24 mouse cellular contexts compared by ENCODE assay signal in the genomic region with DNA sequence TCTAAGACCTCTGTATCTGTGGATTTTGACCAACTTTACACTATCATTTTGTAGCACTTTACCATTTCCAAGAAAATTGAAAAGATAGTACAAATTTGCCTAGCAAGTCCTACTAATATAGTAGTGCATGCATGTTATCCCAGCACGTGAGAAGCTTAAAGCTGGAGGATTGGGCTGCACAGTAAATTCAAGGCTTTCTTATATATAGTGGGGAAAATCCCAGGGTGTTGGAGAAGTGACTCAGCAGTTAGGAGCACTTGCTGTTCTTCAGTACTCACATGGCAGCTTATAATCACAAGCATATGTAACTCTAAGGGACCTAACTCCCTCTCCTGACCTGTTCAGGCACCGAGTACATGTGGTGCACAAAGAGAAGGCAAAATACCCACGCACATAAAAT. TPM values are rescaled to one million over a fixed set of nuclear protein-coding genes. Genes with fewer than 3 reads are reported as not detected.
DNase-seq lines count a peak whose midpoint lies in the region; ATAC-seq and TF ChIP-seq lines count a peak whose summit lies in the region.
"Had no signal": no experiment of that assay in that cellular context is flagged by ENCODE, and none has a peak within 500 bp of the region (broad histone marks: within the 10 kb centered on the region; RNA-seq: fewer than 3 reads in every experiment).

No protein-coding gene starts in this region.

- H3K9ac ChIP-seq in CH12.LX (ENCODE audit: insufficient read depth, low read depth): no peak overlapping the region
- no peak overlapping the region for H3K9ac ChIP-seq in kidney, embryonic 15.5 days
- H3K9ac ChIP-seq: embryonic facial prominence, embryonic 13.5 days; embryonic facial prominence, embryonic 15.5 days; forebrain, embryonic 13.5 days; forebrain, embryonic 15.5 days had no signal

- no peak overlapping the region for H3K4me3 ChIP-seq in CH12.LX (replicated peaks in 1 of 3; ENCODE audit: low read depth in 2 of 3, low read length in 2 of 3, poor library complexity in 1 of 3)
- H3K4me3 ChIP-seq in kidney, embryonic 15.5 days (replicated peaks): no peak overlapping the region
- H3K4me3 ChIP-seq: embryonic facial prominence, embryonic 13.5 days; embryonic facial prominence, embryonic 15.5 days; forebrain, embryonic 13.5 days; forebrain, embryonic 15.5 days had no signal

- TF ChIP-seq POLR2A in CH12.LX (IDR thresholded peaks at IDR 0.05; ENCODE audit: low read depth, low read length): no peak

- no peak overlapping the region for H3K27ac ChIP-seq in CH12.LX (ENCODE audit: insufficient read depth, low read depth)
- H3K27ac ChIP-seq in kidney, embryonic 15.5 days: no peak overlapping the region
- H3K27ac ChIP-seq: embryonic facial prominence, embryonic 13.5 days; embryonic facial prominence, embryonic 15.5 days; forebrain, embryonic 13.5 days; forebrain, embryonic 15.5 days had no signal

- H3K9me3 ChIP-seq in CH12.LX (replicated peaks; ENCODE audit: low read length): no peaks in the 10 kb centered on the region
- H3K9me3 ChIP-seq in kidney, embryonic 15.5 days (replicated peaks): no peaks in the 10 kb centered on the region
- H3K9me3 ChIP-seq: embryonic facial prominence, embryonic 15.5 days; forebrain, embryonic 13.5 days; forebrain, embryonic 15.5 days had no signal

- no peak for ATAC-seq in kidney, embryonic 15.5 days (replicated peaks; ENCODE audit: low FRiP score)
- ATAC-seq: CD4-positive, CD25-positive, alpha-beta regulatory T cell, adult 4 months; forebrain, embryonic 13.5 days; forebrain, embryonic 15.5 days had no signal

- in situ Hi-C loops in CH12.LX (cut with MboI; ENCODE audit: low pct_ligation_motif_present, low pct_unique_long_range_greater_than_20kb, low sequenced_read_pairs): no loop called here

- H3K4me2 ChIP-seq in CH12.LX (ENCODE audit: insufficient read depth, low read depth, poor library complexity, severe bottlenecking): no peak overlapping the region
- H3K4me2 ChIP-seq in kidney, embryonic 15.5 days: no peak overlapping the region
- H3K4me2 ChIP-seq: embryonic facial prominence, embryonic 13.5 days; embryonic facial prominence, embryonic 15.5 days; forebrain, embryonic 13.5 days; forebrain, embryonic 15.5 days had no signal

- no peaks in the 10 kb centered on the region for H3K27me3 ChIP-seq in CH12.LX (replicated peaks)
- 0 out of 2 replicates have a peak, but pooled peaks cover 11% of the 10 kb centered on the region for H3K27me3 ChIP-seq in kidney, embryonic 15.5 days
- H3K27me3 ChIP-seq: embryonic facial prominence, embryonic 13.5 days; embryonic facial prominence, embryonic 15.5 days; forebrain, embryonic 13.5 days; forebrain, embryonic 15.5 days had no signal

- TF ChIP-seq EP300 in CH12.LX (IDR thresholded peaks at IDR 0.05; ENCODE audit: low read length): no peak

- DNase-seq in 3T3-L1 (ENCODE audit: low read depth, low spot score): peak; percentile 81
- peak; percentile 5 for DNase-seq in CH12.LX (ENCODE audit: extremely low read depth)
- peak; percentile 68 for DNase-seq in NIH3T3 (ENCODE audit: low read depth)
- no peak for DNase-seq in frontal cortex, postnatal 10 days (ENCODE audit: low spot score in 2 of 2)
- no peak for DNase-seq in frontal cortex, postnatal 25 days (ENCODE audit: low spot score in 2 of 2)
- DNase-seq: adrenal gland, adult 2 months; adrenal gland, postnatal 10 days; adrenal gland, postnatal 25 days; B cell, adult 2 months; cerebellum, adult 11 months; cerebellum, adult 18-20 months; cerebellum, adult 8-10 months; cerebellum, adult 9-11 months; cerebellum, postnatal 14 days; cerebellum, postnatal 36 days; embryo, embryonic 11 days had no signal

- WGBS in kidney, embryonic 15.5 days: 66% methylated on average over 3 of the region's 3 CpGs

- no peaks in the 10 kb centered on the region for H3K36me3 ChIP-seq in CH12.LX (replicated peaks in 1 of 2; ENCODE audit: control insufficient read depth in 1 of 2, insufficient read depth in 1 of 2, low read length in 1 of 2)
- no peaks in the 10 kb centered on the region for H3K36me3 ChIP-seq in kidney, embryonic 15.5 days
- H3K36me3 ChIP-seq: embryonic facial prominence, embryonic 13.5 days; embryonic facial prominence, embryonic 15.5 days; forebrain, embryonic 15.5 days; G1E had no signal

- no peak for TF ChIP-seq CTCF in CH12.LX (conservative IDR thresholded peaks at IDR 0.05 in 1 of 2, IDR thresholded peaks at IDR 0.05 in 1 of 2; ENCODE audit: low read depth in 2 of 2, low read length in 2 of 2)

- no peak for TF ChIP-seq RAD21 in CH12.LX (IDR thresholded peaks at IDR 0.05; ENCODE audit: low read depth, low read length)

- dilution Hi-C loops in CH12.LX (cut with MboI; ENCODE audit: extremely low pct_ligation_motif_present, extremely low pct_unique_long_range_greater_than_20kb, low sequenced_read_pairs): no loop called here

- peaks cover 0 to 9% of the 10 kb centered on the region in 2 experiments; a peak in 2 of 4 replicates for H3K4me1 ChIP-seq in CH12.LX (ENCODE audit: control insufficient read depth in 1 of 2, insufficient read depth in 2 of 2)
- H3K4me1 ChIP-seq in kidney, embryonic 15.5 days: peaks cover 15% of the 10 kb centered on the region

- no peaks in the 10 kb centered on the region for H3K79me2 ChIP-seq in CH12.LX (replicated peaks; ENCODE audit: control insufficient read depth, extremely low read depth, insufficient read depth, poor library complexity, severe bottlenecking)

TF ChIP-seq in CH12.LX, 34 proteins besides CTCF, POLR2A, EP300 and RAD21:
- TF ChIP-seq RCOR1 (conservative IDR thresholded peaks at IDR 0.05; ENCODE audit: low read depth, low read length): no peak
- TF ChIP-seq MXI1 (IDR thresholded peaks at IDR 0.05; ENCODE audit: low read depth, low read length): no peak
- no peak for TF ChIP-seq MAX (IDR thresholded peaks at IDR 0.05; ENCODE audit: low read length)
- TF ChIP-seq BHLHE40 (IDR thresholded peaks at IDR 0.05; ENCODE audit: low read depth, low read length): peak; percentile 72
- TF ChIP-seq MAFK (IDR thresholded peaks at IDR 0.05; ENCODE audit: insufficient replicate concordance, low read length): no peak
- TF ChIP-seq MAZ (IDR thresholded peaks at IDR 0.05; ENCODE audit: low read depth, low read length): no peak

RNA-seq across cellular contexts. Expression of a gene that starts 3.1 kb away (rescaled TPM):
- total RNA-seq in CH12.LX (2012; rRNA removed) (not detected in 2 replicates), CH12.LX (2014; rRNA removed) (not detected in 2 replicates)
- not detected in 2 replicates for polyA plus RNA-seq in CH12.LX (2012; ENCODE audit: insufficient read length, low read depth)
- 31.5 and 33.2 TPM in 2 replicates for polyA plus RNA-seq in kidney, embryonic 15.5 days (2015; fragmentation: Nextera tagmentation; extraction: Ambion mirVana)

RNA-seq across cellular contexts. Expression of a gene that starts 11.2 kb away (rescaled TPM):
- total RNA-seq in CH12.LX (2012; rRNA removed) (0.97 and 1.6 TPM in 2 replicates), CH12.LX (2014; rRNA removed) (not detected in 2 replicates)
- polyA plus RNA-seq in CH12.LX (2012; ENCODE audit: insufficient read length, low read depth): not detected in 2 replicates
- polyA plus RNA-seq in kidney, embryonic 15.5 days (2015; fragmentation: Nextera tagmentation; extraction: Ambion mirVana): 0.85 and 0.88 TPM in 2 replicates
- total RNA-seq: adrenal gland, adult 2 months; adrenal gland, postnatal 25 days; common myeloid progenitor, adult 5-6 weeks had no signal
- polyA plus RNA-seq: adrenal gland, adult 2 months; CD4-positive, CD25-positive, alpha-beta regulatory T cell, adult 4 months had no signal

RNA-seq across cellular contexts. Expression of a gene that starts 47.7 kb away (rescaled TPM):
- total RNA-seq in CH12.LX (2012; rRNA removed) (13.4 and 23.5 TPM in 2 replicates), CH12.LX (2014; rRNA removed) (22.6 and 24.1 TPM in 2 replicates)
- polyA plus RNA-seq in CH12.LX (2012; ENCODE audit: insufficient read length, low read depth): 10.6 and 11.8 TPM in 2 replicates
- 31.4 and 32.5 TPM in 2 replicates for polyA plus RNA-seq in kidney, embryonic 15.5 days (2015; fragmentation: Nextera tagmentation; extraction: Ambion mirVana)

Comparison
In these comparisons a context has a peak if more than half of its experiments do, and no peak if none do; other contexts are left out.
1. DNase-seq: peak in 3T3-L1 (single experiment), CH12.LX (single experiment) and NIH3T3 (single experiment); none in frontal cortex, postnatal 10 days (0 of 2) and frontal cortex, postnatal 25 days (0 of 2).
2. RNA of a gene that starts 3.1 kb away (polyA plus RNA-seq): 31.5 to 33.2 TPM in kidney, embryonic 15.5 days; not detected in CH12.LX; every median in the first group is over 10 times any median in the second.